Mouse (Mus musculus) brain, embryonic 18.5 days (tissue): ENCODE results near the gene Ccdc91.
A peak's percentile ranks its signal among the peaks of the same experiment; 100 is the strongest.

Experiments used
- DNase-seq: peaks from one replicate; pipeline ENCODE4 v3.0.0-alpha.2; 2012; ENCODE audit warnings: low read depth, low spot score

Gene Ccdc91

DNA sequence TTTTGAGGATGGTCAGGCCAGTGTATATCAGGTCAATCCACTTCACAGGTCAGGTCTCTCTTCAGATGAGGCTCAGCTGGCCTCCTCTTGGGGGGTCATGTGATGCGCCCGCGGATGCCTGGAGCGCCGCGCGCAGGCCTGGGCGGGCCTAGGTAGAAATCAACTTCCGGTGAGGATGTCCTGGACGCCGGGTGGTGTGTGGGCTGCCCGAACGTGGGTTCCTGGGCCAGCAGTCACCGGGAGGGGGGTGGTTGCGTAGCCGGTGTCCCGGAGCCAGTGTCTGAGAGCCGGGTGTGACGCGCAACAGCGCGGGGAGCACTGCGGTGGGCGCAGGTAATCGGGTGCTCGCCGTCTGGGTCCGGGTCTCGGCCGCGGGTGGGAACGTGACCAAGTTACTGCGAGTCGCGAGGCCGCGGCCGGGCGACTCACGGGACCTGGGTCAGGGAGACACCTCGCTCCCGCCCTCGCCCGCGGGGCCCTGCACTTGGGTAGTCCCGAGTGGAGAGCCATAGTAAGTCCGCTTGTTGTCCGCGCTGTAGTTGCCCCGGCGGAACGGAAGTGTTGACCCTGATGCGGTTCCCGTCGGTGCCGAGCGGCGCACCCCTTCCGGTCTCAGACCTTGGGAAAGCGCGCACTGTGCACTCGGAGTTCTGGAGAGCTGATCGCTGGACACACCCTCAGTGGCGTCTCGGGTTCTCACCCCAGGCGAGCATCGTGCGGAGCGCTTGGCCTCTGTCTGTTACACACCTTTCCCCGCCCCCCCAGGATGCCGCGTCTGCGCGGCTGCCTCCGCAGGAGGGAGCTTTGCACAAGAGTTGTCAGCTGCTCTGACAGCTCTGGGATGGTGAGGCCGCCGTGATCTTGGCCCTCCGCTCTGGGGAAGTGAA, at the start of gene Ccdc91:
Gene Ccdc91 (plus strand): TSS at position 102 of the 887 bp plus-strand sequence.
- peak; percentile 66 for DNase-seq

DNA sequence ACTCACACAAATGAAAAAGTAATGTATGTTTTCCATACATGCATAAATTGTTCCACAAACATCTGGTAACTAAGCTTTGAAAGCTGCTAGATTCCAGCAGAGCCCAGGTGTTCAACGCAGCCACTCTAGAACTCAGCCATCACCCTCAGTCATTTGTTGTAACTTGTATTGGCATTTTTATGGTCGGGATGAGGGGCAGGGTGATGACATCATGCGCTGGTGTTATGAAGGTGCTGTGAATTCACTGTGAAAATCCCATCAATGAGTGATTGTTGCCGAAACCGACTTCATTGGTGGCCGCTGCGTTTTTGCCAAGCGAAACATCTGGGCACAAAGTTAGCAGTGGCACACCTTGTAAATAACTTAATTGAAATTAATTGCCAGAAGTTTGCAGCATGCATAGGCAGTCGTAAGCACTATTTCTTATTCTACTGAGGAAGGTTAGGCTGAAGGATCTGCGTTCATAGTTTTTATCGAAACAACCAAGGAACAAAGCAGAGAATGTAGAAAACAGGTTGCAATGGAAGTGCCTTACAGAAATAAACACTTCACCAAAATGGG, 48.6 kb upstream of the Ccdc91 start:
- no peak for DNase-seq

DNA sequence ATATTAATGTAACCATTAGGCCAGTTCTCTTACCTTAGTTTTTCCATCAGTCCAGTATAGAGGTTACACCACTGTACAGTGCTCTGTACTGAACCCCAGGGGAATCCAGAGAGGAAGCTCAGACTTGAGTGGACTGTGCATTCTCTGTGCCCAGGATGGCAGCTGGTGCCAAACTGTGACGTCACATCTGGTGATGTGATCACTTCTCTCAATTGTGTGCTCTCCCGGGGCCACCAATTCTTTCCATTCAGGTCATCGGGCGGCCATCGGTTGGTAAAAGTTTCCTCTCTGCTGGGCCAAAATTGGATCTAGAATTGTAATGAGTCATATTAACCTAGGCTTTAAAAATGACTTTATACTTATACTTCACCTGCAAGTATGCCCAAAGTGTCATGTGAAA, 19.9 kb upstream of the Ccdc91 start:
- no peak for DNase-seq

DNA sequence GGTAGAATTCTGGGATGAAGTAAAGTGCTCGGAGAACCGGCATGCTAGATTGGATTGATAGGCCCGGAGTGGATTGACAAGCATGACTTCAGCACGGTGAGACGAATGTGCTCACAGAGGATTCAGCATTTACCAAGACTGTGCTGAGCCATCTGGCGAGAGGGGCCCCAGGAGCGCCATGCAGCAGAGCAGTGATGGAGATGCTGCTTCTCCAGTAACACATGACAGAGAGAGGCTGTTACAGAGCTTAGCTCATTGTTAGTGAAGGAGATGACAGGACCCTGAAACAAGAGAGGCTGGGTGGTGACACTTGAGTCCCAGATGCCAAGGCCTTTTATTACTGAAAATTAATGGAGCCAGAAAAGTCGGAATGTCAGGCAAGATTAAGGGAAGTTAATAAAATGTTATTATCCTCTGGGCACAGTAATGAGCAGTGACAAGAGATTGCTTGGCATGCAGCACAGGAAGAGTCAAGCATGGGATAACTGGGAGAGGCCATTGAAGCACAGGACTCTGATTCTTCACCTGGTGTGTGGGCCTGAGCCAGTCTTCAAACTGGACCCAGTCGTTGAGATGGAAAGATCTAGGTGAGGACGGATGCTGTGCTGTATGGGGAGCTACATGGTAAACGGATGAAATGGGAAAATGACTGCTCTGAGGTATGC, 16.9 kb upstream of the Ccdc91 start:
- no peak for DNase-seq

DNA sequence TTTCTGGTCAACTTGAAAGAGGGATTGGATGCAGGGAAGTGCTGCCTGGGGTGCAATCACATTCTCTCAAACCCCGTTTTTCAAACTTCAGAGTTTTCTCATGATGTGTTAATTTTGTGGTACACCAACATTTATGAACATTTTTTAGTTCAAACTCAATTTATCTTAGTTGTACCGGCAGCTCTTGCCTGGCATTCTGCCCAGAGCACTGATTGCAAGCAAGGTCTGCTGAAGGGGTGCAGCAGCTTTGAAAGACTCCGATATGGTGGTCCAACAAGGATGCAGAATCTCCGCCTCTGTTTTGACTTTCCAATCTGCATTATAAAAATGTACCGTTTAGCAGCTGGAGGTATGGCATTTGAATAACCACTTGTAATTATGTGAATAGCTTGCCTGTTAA, 5.6 kb upstream of the Ccdc91 start:
- DNase-seq, result no peak

DNA sequence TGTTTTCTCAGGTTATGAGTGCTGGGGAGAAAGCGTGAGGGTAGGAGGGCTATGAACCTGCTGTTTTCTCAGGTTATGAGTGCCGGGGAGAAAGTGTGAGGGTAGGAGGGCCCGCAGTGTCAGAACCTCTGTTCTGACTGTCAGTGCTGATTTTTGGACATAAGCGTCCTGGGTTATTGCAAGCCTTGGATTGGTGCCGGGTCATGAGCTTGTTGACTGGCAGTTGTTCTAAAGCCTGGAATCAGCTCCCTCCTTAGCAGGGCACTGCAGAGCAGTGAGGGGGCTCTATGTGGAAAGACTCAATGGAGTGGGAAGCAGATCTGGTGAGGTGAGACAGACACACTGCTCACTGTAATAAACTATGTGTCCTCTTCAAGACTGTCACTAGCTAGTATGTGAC, 5.5 kb downstream of the Ccdc91 start:
- no peak for DNase-seq

DNA sequence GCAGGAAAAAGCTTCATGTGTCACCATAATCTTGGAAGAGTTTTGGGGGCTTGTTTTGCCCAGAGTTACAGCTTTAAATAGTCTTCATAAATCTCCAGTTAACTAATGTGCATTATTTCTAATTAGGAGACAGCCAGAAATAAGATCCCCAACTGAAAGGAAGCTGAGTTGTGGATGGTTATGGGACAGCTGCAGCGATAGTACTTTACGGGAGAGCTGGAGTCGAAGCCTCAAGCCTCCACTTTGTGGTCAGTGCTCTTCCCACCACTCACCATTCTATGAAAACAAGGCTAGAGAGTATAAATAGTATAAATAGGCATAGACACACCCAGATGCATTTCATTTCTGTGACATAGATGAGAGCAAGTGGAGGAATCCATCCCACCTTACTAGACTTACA, 14.5 kb downstream of the Ccdc91 start:
- DNase-seq, result no peak

DNA sequence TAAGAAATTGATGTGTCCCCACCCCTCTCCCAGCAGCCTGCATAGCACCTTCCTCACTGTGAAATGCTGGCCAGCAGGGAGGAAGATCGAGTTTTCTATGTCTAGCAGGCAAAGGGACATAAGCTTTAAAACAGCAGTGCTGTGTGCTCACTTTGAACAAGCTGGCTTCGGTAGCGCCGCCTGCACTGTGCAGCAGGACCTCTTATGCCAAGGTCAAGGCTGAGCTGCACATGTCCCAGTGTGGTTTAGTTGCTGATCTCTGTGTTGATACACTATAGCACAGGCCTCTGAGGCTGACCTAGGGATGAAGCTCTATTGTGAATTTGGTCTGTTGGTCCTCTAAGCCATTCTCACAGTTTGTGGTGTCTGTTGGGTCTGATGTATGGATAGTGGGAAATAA, 16.9 kb downstream of the Ccdc91 start:
- no peak for DNase-seq

DNA sequence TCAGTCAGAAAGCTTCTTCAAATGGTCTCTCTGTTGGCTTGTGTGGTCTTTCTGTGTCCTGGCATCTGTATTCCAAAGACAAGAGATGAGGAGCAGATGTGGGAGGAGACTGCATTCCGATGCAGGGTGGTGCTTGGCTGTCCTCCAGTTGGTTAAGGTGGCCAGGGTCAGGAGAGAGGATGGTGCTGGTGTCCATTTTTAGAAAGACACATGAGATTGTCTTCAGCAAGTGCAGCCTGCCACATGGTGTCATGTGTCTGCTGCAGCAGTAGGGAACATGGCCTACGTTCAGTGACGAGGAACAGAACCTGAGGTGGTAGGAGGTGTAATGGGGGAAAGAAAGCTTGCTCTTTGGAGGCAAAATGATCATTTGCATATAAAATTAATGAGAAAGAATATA, 25.8 kb downstream of the Ccdc91 start:
- no peak for DNase-seq

DNA sequence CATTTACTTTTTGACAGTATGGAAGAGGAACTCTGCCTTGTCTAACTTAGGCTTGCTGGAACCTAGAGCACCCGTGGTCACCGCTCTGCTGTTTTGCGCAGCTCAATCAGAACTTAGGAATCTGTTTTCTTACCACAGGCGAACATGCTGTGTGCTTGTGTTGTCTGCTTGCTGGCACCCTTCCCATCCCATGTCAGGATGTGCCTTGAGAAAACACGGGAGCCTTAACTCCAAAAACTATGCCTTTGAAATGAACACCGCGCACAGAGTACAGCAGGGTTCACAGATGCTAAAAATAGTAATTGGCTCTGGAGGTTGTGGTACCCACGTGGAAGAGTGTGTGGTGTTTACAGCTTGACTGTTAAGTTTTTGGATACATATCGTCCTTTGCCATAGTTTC, 30.4 kb downstream of the Ccdc91 start:
- DNase-seq, result no peak

DNA sequence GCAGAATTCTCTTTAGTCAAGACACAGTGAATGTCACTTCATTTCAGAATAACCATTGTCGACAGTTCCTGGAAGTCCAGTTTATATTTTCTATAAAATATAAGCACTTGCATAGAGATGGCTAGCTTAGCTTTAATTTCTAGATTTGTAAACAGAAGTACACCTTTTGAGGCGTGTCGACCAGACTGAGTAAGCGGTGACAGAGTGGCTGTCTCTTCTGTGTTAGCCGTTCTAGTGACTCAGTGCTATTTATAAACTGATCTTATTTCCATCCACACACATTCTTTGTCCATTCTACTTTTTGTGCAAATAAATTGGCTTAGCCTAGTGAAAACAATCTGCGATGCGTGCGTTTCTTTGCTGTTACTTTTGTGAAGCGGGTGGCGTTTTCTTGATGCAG, 30.9 kb downstream of the Ccdc91 start:
- DNase-seq, result no peak

DNA sequence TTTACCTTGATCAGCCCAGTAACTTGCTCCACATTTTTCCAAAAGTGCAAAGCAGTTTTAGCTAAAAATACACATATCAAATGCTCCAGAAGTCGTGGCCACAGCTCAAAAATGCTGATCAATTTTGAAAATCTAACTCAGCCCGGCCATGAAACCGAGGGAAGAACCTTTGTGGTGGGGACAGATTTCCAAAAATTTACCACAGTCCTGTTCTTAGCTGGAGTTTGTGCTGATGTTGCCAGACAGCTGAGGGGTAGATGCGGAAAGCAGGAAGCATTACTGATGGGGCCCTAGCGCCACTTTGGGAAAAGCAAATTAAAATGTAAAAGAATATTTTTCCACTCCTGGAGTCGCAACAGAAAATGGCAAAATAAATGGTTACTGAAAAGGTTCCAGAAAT, 31.6 kb downstream of the Ccdc91 start:
- DNase-seq, result no peak

DNA sequence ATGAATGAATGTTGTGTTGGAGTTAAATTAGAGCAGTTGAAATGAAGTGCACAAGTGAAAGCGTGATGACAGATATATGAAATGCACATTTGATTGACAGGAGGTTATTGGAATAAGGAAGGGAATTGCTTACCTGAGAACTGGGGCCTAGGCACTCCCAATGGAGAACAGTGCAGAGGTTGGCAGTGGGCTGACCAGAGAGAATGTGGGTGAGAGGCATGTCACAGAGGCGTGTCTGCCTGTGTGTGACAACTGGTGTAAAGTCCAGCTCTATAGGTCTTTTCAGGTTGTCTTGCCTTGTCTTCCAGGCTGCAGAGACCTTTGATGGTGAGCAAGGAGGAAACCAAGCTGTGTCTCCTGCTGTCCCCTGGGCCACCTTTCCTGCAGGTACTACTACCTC, 34.9 kb downstream of the Ccdc91 start:
- DNase-seq, result no peak

DNA sequence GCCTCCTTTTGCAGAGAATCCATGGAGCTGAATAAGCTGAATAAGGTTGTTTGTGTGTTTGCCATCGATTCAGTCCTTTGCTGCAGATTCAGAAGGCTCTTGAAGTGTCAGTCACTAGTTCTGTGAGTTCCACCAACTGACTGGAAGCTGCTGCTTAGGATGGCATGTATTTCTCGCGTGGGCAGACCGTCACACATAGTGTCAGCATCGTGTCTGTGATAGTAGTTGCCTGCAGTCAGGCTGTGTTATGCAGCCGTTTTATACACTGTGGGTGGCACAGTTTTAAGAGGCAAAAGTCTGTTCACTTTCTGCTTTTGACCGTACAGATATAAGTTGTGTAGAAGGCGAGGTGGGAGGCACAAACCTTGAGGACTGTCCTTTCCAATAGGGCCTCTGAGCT, 42.3 kb downstream of the Ccdc91 start:
- DNase-seq, result no peak

DNA sequence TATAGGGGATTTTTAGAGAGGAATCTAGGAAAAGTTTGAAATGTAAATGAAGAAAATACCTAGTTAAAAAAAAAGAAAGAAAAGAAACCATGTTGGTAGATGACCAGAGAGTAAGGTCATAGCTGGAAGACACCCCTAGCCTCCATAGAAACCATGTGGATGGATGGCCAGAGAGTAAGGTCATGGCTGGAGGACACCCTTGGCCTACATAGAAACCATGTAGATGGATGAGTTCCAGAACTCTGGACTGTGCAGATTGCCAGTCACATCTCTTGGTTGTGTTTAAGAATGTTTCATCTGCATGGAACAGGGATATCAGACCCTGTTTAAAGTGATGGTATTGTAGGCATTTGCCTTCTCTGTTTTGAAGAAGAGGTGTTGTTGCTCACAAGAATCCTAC, 49.6 kb downstream of the Ccdc91 start:
- no peak for DNase-seq

DNA sequence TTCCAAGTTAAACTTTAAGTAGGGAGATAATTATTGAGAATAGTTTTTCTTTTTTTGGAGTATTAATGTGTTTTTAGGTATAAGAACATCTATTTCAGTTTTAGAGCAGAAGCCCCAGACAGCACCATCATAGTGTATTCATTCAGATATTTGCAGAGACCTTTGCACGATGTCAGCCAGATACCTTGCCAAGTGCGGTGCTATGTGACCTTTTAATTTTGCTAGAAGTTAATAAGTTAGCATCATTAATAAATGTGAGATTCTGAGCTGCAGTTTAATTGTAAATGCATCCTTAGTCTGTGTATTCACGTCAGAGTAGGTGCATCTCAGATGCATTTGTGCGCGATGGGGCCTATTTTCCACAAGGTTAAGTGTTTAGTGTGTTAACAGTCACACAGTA, 59.3 kb downstream of the Ccdc91 start:
- DNase-seq, result no peak

DNA sequence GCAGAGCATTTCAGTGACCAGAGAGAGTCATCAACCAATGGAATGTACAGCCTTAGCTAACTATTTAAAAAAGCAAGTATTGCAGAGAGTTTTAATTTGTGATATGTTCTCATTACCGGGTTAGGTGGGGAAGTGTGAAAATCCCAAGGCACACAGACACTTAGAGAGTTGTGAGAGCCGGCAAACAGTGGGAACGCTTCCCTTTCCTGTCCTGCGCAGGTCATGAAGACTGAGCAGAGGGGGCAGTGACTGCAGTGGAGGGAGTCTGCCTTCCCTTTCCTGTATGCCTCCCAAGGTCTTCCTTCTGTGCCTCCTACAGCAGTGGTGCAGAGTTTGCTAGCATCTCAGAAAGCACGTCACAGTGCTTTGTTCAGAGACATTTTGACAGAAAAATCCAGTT, 62.6 kb downstream of the Ccdc91 start:
- DNase-seq, result no peak

DNA sequence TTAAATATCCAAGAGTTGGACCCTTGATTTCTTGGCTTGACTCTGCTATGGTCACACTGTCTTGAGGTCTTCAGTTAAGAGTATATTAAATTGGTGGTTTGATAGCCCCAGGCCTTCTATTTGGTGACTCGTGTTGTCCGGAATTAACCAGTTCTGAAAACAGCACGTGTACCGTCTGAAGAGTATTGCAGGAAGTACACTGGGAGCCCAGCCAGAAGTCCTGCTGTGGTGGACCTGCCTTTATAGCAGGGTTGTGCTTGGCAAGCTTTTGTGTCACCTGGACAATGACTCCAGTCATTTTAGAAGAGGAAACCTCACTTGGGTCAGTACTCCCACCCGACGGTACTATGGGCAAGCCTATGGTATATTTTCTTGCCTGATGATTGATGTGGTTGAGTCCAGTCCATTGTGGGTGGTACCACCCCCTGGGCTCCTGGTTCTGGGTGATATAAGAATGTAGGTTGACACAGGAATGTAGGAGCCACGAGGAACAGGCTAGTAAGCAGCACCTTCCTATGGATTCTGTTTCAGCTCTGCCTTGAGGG, 63.5 kb downstream of the Ccdc91 start:
- no peak for DNase-seq

DNA sequence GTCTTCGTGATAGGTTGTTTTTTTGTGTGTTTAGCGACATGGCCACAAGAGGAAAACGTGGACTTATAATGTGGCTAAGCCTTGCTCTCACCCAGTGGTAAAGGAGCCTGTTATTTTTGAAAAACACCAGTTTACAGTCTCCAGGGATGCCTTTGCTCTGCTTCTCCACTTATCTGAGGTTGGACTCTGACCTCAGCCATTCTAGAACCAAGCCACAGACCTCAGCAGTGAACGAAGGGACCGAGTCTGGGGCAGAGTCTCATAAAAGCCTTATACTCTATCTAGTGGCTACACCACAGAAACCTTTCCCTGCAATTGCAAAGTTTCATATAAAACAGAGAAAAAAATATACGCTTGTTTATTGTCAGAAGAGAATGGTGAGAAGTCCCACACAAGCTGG, 65.3 kb downstream of the Ccdc91 start:
- no peak for DNase-seq

DNA sequence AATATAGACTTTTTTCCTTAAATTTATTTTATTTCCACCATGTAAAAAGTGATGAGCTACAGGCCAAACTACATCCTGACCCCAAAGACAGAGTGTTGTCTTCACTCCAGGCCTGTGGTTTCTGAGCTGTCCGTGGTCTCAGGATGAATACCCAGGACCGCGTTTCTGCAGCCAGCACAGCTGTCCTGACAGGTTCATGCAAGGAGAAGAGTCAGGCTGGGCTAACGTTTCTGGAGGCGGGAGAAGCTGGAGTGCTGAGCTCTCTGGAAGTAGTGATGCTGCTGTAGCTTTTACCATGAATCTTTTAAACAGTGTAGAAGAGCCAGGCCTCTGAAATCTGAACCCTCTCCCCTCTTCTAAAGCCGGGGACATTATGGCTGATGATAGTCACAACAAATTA, 80.0 kb downstream of the Ccdc91 start:
- no peak for DNase-seq

DNA sequence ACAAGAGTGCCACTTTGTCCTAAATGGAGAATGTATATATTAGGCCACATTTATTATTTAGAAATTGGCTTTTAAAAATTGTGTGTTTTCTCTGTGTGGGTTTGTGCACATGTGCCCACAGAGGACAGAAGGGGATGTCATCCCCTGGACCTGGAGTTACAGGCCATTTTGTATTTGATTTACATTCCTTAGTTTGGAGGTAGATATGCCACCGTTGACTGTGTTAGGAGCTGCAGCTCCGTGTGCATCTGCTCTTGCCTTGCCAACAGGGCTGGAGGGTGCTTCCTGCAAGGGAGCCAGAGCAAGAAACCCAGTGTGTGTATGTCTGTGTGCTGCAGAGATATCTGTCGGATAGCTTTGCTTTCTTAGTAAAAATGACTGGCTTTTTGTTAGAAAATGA, 83.7 kb downstream of the Ccdc91 start:
- DNase-seq, result no peak

DNA sequence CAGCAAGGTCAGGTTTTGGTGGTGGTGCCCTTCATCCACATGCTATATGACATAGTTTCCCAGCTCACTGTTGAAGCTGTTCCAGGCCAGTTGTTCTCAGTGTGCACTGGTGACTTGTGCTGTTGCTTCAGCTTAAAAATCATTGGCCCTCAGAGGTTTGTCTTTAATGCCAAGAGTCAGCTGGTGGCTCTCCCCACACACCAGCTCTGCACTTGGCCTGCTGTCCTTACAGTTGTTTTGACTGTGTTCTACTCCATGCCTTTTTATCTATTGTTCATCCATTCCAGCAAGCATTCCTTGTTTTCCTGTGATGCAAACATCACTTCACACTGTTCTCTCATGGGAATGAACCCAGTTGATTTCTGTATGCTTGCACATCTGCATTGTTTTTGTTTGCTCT, 84.8 kb downstream of the Ccdc91 start:
- no peak for DNase-seq

DNA sequence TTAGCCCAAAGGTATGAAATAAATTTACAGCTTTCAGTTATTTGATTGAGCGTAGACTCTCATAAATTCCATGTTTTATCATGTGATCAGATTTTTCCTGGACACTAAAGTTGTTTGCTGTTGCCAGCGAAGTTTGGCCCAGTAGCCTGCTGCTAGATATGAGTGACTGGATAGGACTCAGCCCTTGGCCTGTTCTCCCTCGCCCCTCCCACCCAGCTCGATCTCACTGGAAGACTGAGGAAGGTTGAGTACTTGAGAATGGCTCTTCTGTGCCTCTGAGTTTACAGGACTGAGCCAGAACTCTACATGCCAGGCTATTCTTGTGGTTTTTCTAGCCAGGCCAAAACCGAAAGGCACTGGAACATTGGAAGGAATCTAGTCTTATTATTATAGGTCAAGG, 93.6 kb downstream of the Ccdc91 start:
- no peak for DNase-seq
